Mouse (Mus musculus): ENCODE measurements around the gene Gtf3c2. TPM values are rescaled to one million over a fixed set of nuclear protein-coding genes. Genes with fewer than 3 reads are reported as not detected.

The Gtf3c2 gene
- polyA plus RNA-seq (2014; fragmentation: Nextera tagmentation; extraction: Ambion mirVana) = 66.4 and 72.6 TPM in 2 replicates

DNA sequence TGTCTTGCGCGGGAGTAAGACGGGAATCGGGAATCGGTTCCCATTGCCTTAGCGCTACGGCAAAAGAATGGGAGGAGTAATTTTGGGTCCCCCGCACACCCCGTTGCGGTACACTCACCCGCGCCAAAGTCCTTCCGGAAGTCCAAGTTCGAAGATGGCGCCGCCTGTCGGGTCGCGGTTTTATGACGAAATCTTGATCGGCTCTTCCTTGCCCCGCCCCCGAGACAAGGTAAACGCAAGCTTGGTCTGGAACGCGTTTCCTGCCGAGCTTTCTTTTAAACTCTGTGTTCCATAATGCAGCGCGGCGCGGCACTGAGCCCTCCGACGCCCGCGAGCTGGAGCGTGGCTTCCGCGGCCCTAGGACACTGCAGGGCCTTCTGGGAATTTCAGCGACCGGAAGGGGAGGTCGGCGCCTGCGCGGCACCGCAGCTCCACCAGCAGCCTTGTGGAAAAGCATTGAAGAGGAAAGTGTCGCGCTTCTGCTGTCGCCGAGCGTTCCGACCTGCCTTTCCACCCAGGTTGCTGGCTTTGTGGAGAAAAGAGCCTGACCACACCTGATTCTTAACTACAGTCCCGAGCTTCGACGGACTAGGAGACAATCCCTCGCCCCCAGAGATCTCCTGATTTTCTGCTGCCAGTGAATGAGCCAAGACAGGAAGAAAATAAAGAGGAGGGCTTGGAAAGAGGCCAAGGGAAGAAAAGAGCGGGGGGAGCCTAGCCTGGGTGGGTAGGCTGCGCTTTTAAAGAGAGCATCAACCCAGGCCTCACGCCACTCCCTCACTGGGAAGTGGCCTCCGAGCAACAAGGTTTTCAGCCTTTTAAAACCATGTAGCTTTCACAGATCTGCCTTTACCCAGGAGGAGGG, at the start of gene Gtf3c2, which contains the start of gene Gm29609:
Gene Gtf3c2, minus strand, starts transcription at position 379 of the 865 bp plus-strand sequence.
Gene Gm29609, minus strand, starts transcription at position 146 of the 865 bp plus-strand sequence.
- WGBS = under 1% methylated on average over 59 of the region's 59 CpGs
- H3K4me1 ChIP-seq (replicated peaks; ENCODE audit: control insufficient read depth, insufficient read depth, low read length) = no peaks in the 10 kb centered on the region
- ATAC-seq (ENCODE audit: low FRiP score) = peak; percentile 97

DNA sequence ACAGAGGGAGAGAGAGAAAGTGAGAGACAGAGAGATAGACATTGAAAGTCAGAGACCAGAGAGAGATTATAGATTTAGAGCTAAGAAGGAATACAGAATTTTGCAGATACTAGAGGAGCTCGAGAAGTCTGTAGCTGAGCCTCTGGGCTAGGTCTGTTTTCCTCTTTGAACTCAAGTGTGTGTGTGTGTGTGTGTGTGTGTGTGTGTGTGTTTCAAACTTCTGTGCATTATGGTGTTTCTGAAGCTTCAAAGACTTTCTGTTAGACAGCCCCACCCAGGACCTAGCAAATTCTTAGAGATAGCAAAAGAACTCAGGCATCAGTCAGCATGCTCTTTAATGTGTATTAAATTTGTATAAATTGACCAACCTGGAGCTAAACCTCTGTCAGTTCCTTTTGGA, 46.7 kb upstream of the Gtf3c2 start:
- H3K4me3 ChIP-seq (ENCODE audit: low read depth, low read length) = no peak overlapping the region
- DNase-seq (ENCODE audit: low spot score) (no peak), ATAC-seq (ENCODE audit: low FRiP score) (no peak)
- H3K36me3 ChIP-seq (ENCODE audit: control insufficient read depth, insufficient read depth, low read length) = no peaks in the 10 kb centered on the region
- no peak overlapping the region for H3K27ac ChIP-seq (ENCODE audit: low read depth, low read length)
- no peaks in the 10 kb centered on the region for H3K9me3 ChIP-seq (ENCODE audit: control insufficient read depth, low read length)
- no peak overlapping the region for H3K4me2 ChIP-seq (replicated peaks; ENCODE audit: low read depth, low read length)
- no peak overlapping the region for H3K9ac ChIP-seq (ENCODE audit: low read depth, low read length)
- no peaks in the 10 kb centered on the region for H3K4me1 ChIP-seq (replicated peaks; ENCODE audit: control insufficient read depth, insufficient read depth, low read length)
- H3K27me3 ChIP-seq (ENCODE audit: control insufficient read depth, insufficient read depth, low read length) = no peaks in the 10 kb centered on the region
- 76% methylated on average over 1 of the region's 1 CpGs for WGBS

More for the DNA sequence above, at the start of gene Gtf3c2, which contains the start of gene Gm29609:
- no peaks in the 10 kb centered on the region for H3K27me3 ChIP-seq (ENCODE audit: control insufficient read depth, insufficient read depth, low read length)
- peak within 1 kb of the TSS; percentile 87 for H3K9ac ChIP-seq (ENCODE audit: low read depth, low read length)
- no peaks in the 10 kb centered on the region for H3K36me3 ChIP-seq (ENCODE audit: control insufficient read depth, insufficient read depth, low read length)
- peak within 1 kb of the TSS; percentile 91 for H3K4me2 ChIP-seq (replicated peaks; ENCODE audit: low read depth, low read length)
- peak within 1 kb of the TSS; percentile 74 for H3K4me3 ChIP-seq (ENCODE audit: low read depth, low read length)
- no peaks in the 10 kb centered on the region for H3K9me3 ChIP-seq (ENCODE audit: control insufficient read depth, low read length)
- peak within 1 kb of the TSS; percentile 96 for H3K27ac ChIP-seq (ENCODE audit: low read depth, low read length)
- DNase-seq (ENCODE audit: low spot score) = peak; percentile 95

DNA sequence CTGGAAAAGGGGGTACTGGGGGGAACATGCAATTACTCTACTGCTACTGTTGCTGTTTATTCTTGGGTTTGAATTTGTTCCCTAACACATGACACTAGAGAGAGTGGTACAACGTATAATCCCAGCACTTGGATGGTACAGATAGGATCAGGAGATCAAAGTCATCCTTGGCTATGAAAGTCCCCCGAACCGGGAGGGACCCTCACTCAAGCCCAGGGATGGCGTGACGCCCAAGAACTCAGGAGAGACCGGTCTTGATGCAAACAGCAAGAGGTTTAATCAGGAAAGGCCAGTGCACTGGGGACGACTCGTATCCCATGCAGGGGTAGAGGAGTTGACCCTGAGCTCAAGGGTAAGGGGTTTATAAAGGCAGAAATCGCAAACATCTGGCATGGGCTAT, 42.8 kb upstream of the Gtf3c2 start:
- H3K9ac ChIP-seq (ENCODE audit: low read depth, low read length) = no peak overlapping the region
- no peaks in the 10 kb centered on the region for H3K36me3 ChIP-seq (ENCODE audit: control insufficient read depth, insufficient read depth, low read length)
- DNase-seq (ENCODE audit: low spot score) (no peak), ATAC-seq (ENCODE audit: low FRiP score) (no peak)
- no peaks in the 10 kb centered on the region for H3K4me1 ChIP-seq (replicated peaks; ENCODE audit: control insufficient read depth, insufficient read depth, low read length)
- no peak overlapping the region for H3K4me2 ChIP-seq (replicated peaks; ENCODE audit: low read depth, low read length)
- no peak overlapping the region for H3K4me3 ChIP-seq (ENCODE audit: low read depth, low read length)
- WGBS = 95% methylated on average over 9 of the region's 9 CpGs
- no peaks in the 10 kb centered on the region for H3K27me3 ChIP-seq (ENCODE audit: control insufficient read depth, insufficient read depth, low read length)
- H3K9me3 ChIP-seq (ENCODE audit: control insufficient read depth, low read length) = no peaks in the 10 kb centered on the region
- no peak overlapping the region for H3K27ac ChIP-seq (ENCODE audit: low read depth, low read length)

DNA sequence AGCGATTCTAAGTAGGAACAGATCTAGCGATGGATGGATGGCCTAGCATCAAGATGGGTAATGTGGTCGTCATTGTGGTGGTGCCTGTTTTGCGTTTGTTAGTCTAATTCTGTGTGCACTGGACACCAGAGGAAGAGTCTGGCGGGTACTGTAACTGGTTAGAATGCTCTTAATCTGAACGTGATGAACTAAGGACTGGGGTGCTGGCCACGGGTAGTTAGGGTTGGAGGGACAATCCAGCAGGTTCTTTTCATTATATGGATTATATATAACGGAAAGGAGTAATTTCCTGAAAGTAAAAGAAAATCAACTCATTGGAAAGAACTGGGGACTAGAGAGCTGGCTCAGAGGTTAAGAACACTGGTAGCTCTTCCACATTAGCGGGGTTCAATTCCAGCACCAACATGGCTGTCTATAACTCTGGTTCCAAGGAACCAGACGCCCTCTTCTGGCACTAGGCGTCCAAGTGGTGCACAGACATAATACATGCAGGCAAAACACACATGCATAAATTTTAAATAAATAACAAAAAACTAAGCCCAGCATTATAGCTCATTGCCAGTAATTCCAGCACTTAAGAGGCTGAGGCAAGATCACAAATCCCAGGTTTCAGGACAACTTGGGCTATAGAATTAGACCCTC, 41.5 kb upstream of the Gtf3c2 start:
- Histone ChIP-seq H3K4me1 (replicated peaks; ENCODE audit: control insufficient read depth, insufficient read depth, low read length) (no peaks in the 10 kb centered on the region), H3K4me3 (ENCODE audit: low read depth, low read length) (peak overlapping the region; percentile 91), H3K36me3 (ENCODE audit: control insufficient read depth, insufficient read depth, low read length) (no peaks in the 10 kb centered on the region), H3K27me3 (ENCODE audit: control insufficient read depth, insufficient read depth, low read length) (no peaks in the 10 kb centered on the region), H3K4me2 (replicated peaks; ENCODE audit: low read depth, low read length) (peak overlapping the region; percentile 70), H3K9ac (ENCODE audit: low read depth, low read length) (peak overlapping the region; percentile 79), H3K9me3 (ENCODE audit: control insufficient read depth, low read length) (no peaks in the 10 kb centered on the region), H3K27ac (ENCODE audit: low read depth, low read length) (peak overlapping the region; percentile 85)
- 17% methylated on average over 11 of the region's 11 CpGs for WGBS
- peak; percentile 69 for DNase-seq (ENCODE audit: low spot score)
- no peak for ATAC-seq (ENCODE audit: low FRiP score)

DNA sequence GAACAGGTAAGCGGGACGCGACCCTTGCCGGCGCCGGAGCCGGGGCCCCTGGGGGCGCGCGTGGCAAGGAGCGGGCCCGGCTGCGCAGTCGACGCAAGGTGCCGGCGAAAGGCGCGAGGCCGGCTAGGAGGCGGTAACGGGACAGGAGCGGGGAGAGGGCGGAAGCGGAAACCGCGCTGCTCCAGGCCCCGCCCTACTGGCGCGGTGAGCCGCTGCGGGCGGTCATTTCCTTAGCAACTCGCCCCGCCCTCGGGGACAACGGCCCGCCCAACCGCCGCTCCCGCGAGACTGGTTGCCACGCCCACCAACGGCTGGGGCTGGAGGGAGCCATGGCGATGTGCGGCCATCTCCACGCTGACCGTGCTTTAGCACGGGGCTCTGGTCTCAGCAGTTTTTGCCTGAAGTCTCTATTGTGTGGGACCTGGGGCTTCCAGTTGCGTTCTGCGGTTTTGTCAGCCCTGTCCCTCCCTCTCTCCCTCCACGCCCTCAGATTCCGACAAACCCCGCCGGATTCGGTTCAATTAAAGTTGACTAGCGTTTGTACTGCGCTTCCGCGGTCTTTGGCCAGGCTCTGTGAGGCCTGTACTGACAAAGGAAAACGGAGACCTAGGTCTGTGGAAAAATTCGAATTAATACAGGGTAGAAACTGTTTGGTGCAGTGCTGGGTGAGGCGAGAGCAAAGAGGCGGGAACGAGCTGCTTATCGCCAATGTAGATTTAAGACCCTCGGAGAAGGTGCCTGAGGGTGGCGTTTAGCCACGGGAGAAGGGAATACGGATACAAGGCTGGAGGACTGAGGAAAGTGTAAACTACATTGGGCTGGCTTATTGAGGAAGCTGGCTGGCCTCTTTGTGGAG, 40.7 kb upstream of the Gtf3c2 start, which contains the start of gene Ppm1g:
Gene Ppm1g, minus strand, starts transcription at position 240 of the 856 bp plus-strand sequence.
- Histone ChIP-seq H3K27ac (ENCODE audit: low read depth, low read length) (peak within 1 kb of the TSS; percentile 90), H3K27me3 (ENCODE audit: control insufficient read depth, insufficient read depth, low read length) (no peaks in the 10 kb centered on the region), H3K4me1 (replicated peaks; ENCODE audit: control insufficient read depth, insufficient read depth, low read length) (no peaks in the 10 kb centered on the region), H3K4me2 (replicated peaks; ENCODE audit: low read depth, low read length) (peak within 1 kb of the TSS; percentile 70), H3K9me3 (ENCODE audit: control insufficient read depth, low read length) (no peaks in the 10 kb centered on the region), H3K4me3 (ENCODE audit: low read depth, low read length) (peak within 1 kb of the TSS; percentile 91), H3K36me3 (ENCODE audit: control insufficient read depth, insufficient read depth, low read length) (no peaks in the 10 kb centered on the region), H3K9ac (ENCODE audit: low read depth, low read length) (peak within 1 kb of the TSS; percentile 87)
- DNase-seq (ENCODE audit: low spot score) (peak; percentile 99), ATAC-seq (ENCODE audit: low FRiP score) (peak; percentile 97)
- under 1% methylated on average over 57 of the region's 70 CpGs for WGBS

DNA sequence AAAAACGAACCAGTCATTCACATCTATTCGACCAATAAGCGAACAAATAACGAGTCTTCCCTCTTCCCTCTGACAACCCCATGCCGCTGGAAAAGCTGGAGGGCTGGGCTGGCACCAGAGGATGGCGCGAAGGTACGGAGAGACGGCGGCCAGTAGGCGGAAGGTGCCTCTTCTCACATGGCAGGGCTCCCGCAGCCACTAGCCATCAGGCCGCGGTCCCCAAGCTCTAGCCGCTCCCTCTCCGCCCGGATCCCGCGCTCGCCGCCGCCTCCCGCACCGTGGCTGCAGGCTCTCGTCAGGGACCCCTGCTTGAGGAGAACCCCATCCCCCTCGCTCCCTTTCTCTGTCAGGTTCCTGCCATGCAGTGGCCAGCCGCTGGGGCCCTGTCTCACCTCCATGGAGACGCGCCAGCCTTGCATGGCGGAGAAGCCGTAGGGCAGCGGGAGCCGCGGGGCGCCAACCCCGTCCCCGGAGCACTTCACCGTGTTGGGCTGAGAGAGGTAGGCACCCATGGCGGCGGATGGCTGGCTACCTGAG, 40.0 kb upstream of the Gtf3c2 start:
- WGBS = under 1% methylated on average over 40 of the region's 40 CpGs
- Histone ChIP-seq H3K27ac (ENCODE audit: low read depth, low read length) (peak overlapping the region; percentile 90), H3K4me2 (replicated peaks; ENCODE audit: low read depth, low read length) (peak overlapping the region; percentile 70), H3K4me3 (ENCODE audit: low read depth, low read length) (peak overlapping the region; percentile 91), H3K9me3 (ENCODE audit: control insufficient read depth, low read length) (no peaks in the 10 kb centered on the region), H3K36me3 (ENCODE audit: control insufficient read depth, insufficient read depth, low read length) (no peaks in the 10 kb centered on the region), H3K9ac (ENCODE audit: low read depth, low read length) (peak overlapping the region; percentile 87), H3K27me3 (ENCODE audit: control insufficient read depth, insufficient read depth, low read length) (no peaks in the 10 kb centered on the region), H3K4me1 (replicated peaks; ENCODE audit: control insufficient read depth, insufficient read depth, low read length) (no peaks in the 10 kb centered on the region)
- ATAC-seq (ENCODE audit: low FRiP score) (peak; percentile 79), DNase-seq (ENCODE audit: low spot score) (peak; percentile 75)

DNA sequence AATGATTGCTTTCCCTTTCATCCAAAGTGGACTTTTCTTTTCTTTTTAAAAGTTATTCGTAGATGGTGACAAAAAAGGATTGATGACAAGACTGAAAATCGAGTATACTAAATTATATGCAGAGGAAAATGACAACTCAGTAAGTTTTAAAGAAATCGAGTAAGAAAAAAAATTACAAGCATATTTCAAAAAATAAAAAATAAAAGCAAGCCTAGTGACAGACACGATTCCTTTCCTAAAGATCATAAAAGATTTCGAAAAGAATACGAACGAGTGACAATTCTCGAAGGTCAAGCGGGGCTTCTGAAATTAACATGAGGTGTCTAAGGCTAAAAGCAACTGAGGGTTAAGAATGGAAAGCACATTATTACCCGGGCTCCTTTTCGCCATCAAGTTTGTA, 39.5 kb upstream of the Gtf3c2 start:
- Histone ChIP-seq H3K9ac (ENCODE audit: low read depth, low read length) (peak overlapping the region; percentile 87), H3K9me3 (ENCODE audit: control insufficient read depth, low read length) (no peaks in the 10 kb centered on the region), H3K4me2 (replicated peaks; ENCODE audit: low read depth, low read length) (peak overlapping the region; percentile 70), H3K4me1 (replicated peaks; ENCODE audit: control insufficient read depth, insufficient read depth, low read length) (no peaks in the 10 kb centered on the region), H3K27ac (ENCODE audit: low read depth, low read length) (no peak overlapping the region), H3K4me3 (ENCODE audit: low read depth, low read length) (peak overlapping the region; percentile 91), H3K27me3 (ENCODE audit: control insufficient read depth, insufficient read depth, low read length) (no peaks in the 10 kb centered on the region), H3K36me3 (ENCODE audit: control insufficient read depth, insufficient read depth, low read length) (no peaks in the 10 kb centered on the region)
- 1% methylated on average over 11 of the region's 11 CpGs for WGBS
- ATAC-seq (ENCODE audit: low FRiP score) (no peak), DNase-seq (ENCODE audit: low spot score) (no peak)

DNA sequence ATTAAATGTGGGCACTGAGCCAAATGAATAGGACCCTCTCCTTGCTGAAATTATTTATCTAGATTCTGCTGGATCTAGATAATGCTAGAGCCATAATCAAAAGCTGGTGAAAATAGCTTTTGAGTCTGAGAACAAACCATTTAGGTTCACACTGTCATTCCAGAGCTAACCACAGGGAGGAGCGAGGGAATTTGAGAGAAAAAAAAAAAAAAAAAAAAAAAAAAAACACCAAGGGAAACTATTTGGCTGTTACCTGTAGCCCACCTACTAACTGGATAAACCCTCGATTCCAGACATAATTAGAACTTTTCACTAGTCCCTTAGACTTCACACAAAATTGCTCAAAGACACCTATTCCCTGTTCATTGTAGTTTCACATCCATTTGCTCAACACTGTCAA, 39.1 kb upstream of the Gtf3c2 start:
- ATAC-seq (ENCODE audit: low FRiP score) (no peak), DNase-seq (ENCODE audit: low spot score) (peak; percentile 53)
- Histone ChIP-seq H3K4me1 (replicated peaks; ENCODE audit: control insufficient read depth, insufficient read depth, low read length) (no peaks in the 10 kb centered on the region), H3K36me3 (ENCODE audit: control insufficient read depth, insufficient read depth, low read length) (no peaks in the 10 kb centered on the region), H3K9me3 (ENCODE audit: control insufficient read depth, low read length) (no peaks in the 10 kb centered on the region), H3K4me2 (replicated peaks; ENCODE audit: low read depth, low read length) (peak overlapping the region; percentile 70), H3K27me3 (ENCODE audit: control insufficient read depth, insufficient read depth, low read length) (no peaks in the 10 kb centered on the region), H3K27ac (ENCODE audit: low read depth, low read length) (no peak overlapping the region), H3K9ac (ENCODE audit: low read depth, low read length) (no peak overlapping the region), H3K4me3 (ENCODE audit: low read depth, low read length) (peak overlapping the region; percentile 91)
- WGBS = 5% methylated on average over 2 of the region's 2 CpGs

All from hindbrain, embryonic 11.5 days (tissue).